Mouse (Mus musculus): Measurements from ENCODE around the gene Hap1.

GRCm38 (mm10) chr11:100360175-100360574 is 4.2 kb upstream of the Hap1 start:
- TF ChIP-seq GATA1 (IDR thresholded peaks at IDR 0.05; ENCODE audit: low read depth, low read length): no peak
- TF ChIP-seq POLR2A (IDR thresholded peaks at IDR 0.05; ENCODE audit: control insufficient read depth in 1 of 2, insufficient read depth in 1 of 2, low read depth in 1 of 2, low read length in 2 of 2, poor library complexity in 1 of 2): no peak
- TF ChIP-seq ZNF384 (IDR thresholded peaks at IDR 0.05; ENCODE audit: low read depth, low read length): no peak
- TF ChIP-seq CTCF (IDR thresholded peaks at IDR 0.05 in 2 of 3, conservative IDR thresholded peaks at IDR 0.05 in 1 of 3; ENCODE audit: control insufficient read depth in 1 of 3, insufficient read depth in 1 of 3, low read depth in 2 of 3, low read length in 3 of 3, poor library complexity in 1 of 3, severe bottlenecking in 1 of 3): peak; percentile 18 to 29 (median 19); a peak in 2 of 6 replicates
- TF ChIP-seq RAD21 (IDR thresholded peaks at IDR 0.05; ENCODE audit: low read depth, low read length): no peak
- TF ChIP-seq MAX (IDR thresholded peaks at IDR 0.05; ENCODE audit: low read length): no peak
- TF ChIP-seq RCOR1 (IDR thresholded peaks at IDR 0.05; ENCODE audit: low read depth, low read length): no peak
